Mouse (Mus musculus) T-helper 17 cell (primary cell): ENCODE measurements around the gene Srsf7.

Experiments
- in situ Hi-C, 2 experiments: fragments of 300-600 bp; cut with MboI, MseI; formaldehyde crosslinking; loops; 1 replicate in 1 of 2; 2 replicates in 1 of 2; pipeline ENCODE4 v1.15.1; 2025; ENCODE audit warnings: high pct_unique_total_duplicates in 2 of 2

Srsf7 gene

DNA sequence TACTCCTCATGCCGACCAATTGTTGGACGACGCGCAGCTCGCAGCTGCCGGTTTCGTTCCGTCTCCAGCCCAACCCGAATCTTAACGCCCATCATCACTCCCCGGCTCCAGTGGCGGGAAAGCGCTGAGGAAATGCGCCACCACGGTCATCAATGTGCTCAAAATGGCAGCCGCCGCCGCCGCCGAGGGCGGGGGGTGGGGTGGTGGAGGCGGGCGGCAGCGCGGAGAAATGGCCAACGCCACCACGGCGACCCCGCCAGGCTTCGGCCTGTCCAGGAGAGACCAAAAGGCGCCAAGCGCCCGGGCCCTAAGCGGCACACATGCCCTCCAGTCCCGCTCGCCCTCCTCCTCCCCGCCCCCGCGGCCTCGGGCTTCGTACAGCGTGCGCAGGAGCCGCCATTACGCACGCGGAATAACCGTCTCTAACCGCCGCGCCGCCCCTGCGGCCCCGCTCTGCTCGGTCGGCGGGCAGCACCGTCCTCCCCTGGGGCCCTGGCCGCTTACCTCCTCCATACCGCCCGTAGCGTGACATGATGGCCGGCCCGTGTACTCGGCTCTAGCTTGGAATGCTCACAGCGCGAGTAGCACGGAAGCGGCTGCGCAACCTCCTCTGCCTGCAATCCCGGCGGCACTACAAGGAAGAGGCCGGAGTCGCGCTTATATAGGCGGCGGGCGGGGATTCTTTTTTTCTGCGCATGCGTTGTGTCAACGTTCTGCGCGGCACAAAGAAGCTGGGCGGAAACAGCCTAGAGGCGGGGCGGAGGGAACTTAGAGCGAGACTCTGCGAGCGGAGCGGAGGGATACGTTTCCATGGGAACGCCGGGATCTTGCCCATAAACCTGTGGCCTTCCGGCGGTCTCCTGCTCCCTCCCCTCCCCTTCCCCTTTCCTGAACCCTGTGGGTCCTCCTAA lies at the start of gene Srsf7, which contains the start of gene Ttc39d:
TSS of gene Srsf7 (minus strand) at position 637 of the 911 bp plus-strand sequence.
TSS of gene Ttc39d (plus strand) at position 790 of the 911 bp plus-strand sequence.
- in situ Hi-C loops: loop anchor here in 1 of 2 experiments (25.0 kb wide), 1 partner anchor 845 kb away; the partner anchor contains the start of gene Cdc42ep3

DNA sequence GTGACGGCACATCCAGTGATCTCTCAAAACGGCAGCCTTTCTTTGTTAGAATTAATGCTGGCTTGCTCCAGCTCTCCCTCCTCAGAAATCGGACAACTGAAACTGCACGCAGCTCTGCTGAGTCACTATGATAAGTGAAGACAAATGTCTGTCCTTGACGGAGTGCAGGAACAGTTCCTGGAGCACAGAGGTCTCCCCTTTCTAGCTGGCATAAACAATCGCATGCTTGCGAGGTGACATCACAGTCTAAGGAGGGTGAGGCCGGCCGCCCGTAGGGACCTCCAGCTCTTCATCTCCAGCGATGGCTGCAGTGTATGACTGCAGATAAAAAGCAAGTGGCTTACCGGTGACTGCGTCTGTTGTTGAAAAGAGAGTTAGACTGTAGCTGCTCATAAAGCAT lies 48.1 kb upstream of the Srsf7 start:
- in situ Hi-C loops: no loop called here

DNA sequence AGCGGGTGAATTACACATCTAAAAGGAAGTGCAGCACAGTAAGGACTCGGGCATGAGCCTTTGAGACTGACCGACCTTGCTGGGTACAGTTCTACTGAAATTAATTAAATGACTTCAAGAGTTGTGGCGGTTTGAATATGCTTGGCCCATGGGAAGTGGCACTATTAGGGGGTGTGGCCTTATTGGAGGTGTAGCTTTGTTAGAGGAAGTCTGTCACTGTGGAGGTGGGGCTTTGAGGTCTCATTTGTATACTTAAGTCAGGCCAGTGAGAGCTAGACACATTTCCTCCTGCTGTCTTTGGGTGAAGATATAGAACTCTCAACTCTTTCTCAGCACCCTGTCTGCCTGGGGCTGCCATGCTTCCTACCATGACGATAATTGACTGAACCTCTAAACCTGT lies 47.3 kb upstream of the Srsf7 start:
- in situ Hi-C loops: no loop called here

DNA sequence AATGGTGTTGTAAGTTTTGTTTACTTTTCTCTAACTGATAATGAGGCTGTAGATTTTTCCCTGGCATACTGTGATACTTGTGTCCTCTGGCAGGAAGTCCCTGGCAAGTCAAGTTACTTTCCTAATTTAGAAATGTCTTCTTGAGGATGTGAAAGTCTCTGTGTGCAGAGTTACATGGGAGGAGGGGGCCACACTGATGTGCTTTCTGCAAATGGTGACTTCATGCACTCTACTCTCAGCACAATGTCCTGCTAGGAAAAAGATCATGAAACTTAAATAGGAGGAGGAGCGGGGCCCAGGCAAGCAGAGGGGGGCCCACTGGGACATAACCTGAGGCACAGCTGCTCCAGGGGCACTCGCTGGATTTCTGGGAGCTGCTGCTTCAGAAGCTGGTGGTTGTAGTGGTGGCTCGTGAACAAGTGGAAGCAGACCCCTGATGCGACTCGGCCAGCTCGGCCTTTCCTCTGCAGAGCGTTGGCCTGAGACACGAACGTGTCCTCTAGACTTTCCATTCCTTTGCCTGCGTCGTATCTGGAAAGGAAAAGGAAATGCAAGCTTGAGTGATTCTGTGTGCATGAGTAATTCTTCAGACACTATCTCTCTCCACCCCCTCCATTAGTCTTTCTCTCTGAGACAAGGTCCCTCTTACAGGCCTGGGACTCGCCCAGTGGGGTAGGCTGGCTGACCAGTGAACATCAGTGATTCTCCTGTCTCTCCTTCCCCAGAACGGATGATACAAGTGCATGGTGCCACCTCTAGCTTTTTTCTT lies 45.8 kb upstream of the Srsf7 start:
- in situ Hi-C loops: no loop called here

DNA sequence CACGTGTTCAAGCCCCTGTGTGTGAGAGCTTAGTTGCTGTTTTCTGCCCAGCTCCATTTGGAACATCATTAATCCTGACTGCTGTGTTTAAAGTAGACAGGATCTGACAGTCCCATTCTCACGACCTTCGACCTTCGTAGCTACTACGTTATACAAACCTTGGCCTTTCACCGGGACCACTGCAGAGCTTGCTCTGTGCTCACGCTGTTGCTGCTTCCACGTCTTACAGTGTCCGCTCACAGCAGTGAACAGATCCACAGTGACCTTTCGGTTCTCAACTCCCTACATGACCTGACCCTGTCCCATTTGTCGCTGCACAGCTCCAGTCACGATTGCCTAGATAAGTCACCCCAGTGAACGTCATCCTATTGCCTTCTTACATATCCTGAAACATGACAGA lies 36.0 kb upstream of the Srsf7 start:
- in situ Hi-C loops: no loop called here

DNA sequence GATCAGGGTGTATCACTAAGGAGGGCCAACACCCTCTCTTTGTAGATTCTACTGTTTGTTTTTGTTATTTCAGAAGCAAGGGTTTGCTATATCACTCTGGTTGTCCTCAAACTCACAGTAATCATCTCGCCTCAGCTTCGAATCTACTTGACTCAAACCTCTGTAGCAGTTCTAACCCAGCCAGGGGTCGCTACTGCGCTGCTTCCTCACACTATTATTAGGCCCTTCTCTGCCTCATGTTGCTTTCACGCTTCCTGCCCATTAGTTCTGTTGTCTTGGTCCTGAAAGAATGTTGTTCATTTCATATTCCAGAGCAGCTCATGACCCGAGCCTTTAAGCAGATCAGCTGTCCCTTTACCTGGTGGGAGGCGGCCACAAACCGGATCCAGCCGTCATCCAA lies 34.5 kb upstream of the Srsf7 start:
- in situ Hi-C loops: no loop called here

DNA sequence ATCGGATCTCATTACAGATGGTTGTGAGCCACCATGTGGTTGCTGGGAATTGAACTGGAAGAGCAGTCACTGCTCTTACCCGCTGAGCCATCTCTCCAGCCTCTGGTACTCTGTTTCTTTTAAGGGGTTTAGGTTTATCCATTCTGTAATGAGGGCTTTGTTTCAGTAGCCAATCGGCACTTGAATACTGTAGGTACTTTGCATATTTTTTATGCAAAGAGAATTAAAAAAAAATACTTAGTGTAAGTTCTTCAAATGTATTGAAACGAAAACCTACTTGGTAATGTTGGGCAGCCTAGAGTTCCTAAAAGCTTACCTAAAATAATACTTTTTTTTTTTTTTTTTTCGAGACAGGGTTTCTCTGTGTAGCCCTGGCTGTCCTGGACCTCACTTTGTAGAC lies 30.4 kb upstream of the Srsf7 start:
- in situ Hi-C loops: no loop called here

DNA sequence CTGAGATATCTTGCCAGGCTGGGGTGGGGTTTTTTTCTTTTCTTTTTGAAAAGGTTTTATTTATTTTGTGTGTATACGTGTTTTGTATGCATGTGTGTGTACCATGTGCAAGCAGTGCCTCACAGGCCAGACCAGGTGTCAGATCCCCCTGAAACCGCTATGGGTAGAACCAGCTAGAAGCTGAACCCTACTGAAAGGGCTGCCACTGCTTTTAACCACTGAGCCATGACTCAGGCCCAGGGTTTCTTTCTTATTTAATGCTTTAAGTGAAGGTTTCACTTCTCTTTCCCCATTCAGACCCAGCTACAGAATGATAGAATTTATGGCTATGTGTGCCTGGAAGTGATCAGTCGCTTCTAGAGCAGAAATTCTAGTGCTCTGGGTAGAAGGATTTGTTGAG lies 29.7 kb upstream of the Srsf7 start:
- in situ Hi-C loops: no loop called here

DNA sequence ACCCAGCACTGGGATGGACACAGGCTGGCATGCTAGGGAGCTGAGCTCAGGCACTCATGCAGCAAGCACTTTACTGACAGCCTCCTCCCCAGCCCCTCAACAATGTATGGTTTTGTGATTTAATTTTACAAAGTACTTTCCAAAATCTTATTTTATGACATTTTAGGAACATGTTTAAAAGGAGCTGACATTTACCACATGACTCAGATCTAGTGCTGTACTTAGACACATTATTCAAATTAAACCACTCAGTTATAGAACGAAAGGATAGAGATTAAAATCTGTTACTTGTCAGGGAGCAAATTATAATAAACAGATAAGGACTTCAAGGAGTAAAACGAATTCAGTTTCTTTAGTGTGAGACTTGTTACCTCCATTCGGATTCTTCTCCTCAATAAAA lies 28.4 kb upstream of the Srsf7 start:
- in situ Hi-C loops: no loop called here

DNA sequence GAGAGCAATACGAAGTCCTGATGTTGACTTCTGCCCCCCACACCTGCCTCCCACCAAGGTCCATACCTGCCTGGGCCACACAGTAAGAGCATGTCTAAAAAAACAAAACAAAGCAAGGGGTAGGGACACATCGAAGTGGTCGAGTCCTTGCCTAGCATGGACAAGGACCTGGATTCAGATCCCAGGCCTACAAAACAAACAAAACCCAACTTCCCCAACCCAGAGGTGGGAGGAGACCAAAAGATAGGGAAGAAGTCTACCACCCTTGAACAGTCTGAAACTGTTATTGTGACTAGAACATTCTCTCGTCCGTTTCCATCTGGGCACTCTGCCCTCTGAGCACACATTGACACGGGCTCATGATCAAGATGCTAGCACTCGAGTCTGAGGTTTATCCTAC lies 27.3 kb upstream of the Srsf7 start:
- in situ Hi-C loops: no loop called here

DNA sequence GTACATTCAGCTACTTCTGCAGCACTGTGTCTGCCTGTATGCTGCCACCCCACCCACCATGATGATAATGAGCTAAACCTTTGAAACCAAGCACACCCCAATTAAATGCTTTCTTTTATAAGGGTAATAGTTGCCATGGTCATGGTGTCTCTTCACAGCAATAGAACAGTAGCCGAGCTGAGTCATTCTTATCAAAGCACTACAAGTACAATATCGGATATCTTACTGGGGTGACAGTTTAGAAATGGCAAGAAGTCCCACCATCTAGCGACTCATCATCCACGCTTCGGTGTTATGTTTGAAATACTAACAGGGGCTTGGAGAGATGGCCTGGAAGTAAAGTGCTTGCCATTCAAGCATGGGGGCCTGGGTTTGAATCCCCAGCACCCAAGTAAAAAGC lies 26.7 kb upstream of the Srsf7 start:
- in situ Hi-C loops: no loop called here

DNA sequence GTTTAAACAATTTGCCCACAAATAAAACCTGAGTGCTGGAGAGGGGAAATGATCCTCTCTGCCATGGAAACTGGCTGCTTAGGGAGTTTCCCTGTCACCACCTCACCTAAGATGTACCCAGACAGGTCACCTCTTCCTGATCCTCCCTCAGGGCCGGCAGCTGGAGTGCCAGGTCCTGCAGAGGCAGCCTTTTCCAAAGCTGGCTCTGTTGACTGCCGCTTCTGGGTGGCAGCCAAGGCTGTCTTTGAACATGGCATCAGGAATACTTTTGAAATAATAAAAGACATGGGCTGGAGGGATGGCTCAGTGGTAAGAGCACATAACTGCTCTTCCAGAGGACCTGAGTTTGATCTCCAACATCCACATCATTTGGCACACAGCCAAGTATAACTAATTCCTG lies 22.3 kb upstream of the Srsf7 start:
- in situ Hi-C loops: loop anchor here in 1 of 2 experiments (10.0 kb wide), 2 partner anchors 325 to 335 kb away; partner anchors contain the start of gene Atl2

DNA sequence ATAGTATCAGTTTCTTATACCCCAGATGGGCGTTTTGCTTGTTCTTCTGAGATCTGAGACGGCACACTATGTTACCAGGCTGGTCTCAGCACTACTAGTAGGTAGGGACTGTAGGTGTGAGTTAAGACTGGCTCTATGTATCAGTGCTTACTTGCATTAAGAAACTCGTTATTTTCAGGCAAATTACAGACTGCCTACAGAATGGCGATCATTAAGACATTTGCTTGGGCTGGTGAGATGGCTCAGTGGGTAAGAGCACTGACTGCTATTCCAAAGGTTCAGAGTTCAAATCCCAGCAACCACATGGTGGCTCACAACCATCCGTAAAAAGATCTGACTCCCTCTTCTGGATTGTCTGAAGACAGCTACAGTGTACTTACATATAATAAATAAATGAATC lies 18.0 kb upstream of the Srsf7 start:
- in situ Hi-C loops: loop anchor here in 1 of 2 experiments (10.0 kb wide), 2 partner anchors 330 kb away; partner anchors contain the start of gene Atl2

DNA sequence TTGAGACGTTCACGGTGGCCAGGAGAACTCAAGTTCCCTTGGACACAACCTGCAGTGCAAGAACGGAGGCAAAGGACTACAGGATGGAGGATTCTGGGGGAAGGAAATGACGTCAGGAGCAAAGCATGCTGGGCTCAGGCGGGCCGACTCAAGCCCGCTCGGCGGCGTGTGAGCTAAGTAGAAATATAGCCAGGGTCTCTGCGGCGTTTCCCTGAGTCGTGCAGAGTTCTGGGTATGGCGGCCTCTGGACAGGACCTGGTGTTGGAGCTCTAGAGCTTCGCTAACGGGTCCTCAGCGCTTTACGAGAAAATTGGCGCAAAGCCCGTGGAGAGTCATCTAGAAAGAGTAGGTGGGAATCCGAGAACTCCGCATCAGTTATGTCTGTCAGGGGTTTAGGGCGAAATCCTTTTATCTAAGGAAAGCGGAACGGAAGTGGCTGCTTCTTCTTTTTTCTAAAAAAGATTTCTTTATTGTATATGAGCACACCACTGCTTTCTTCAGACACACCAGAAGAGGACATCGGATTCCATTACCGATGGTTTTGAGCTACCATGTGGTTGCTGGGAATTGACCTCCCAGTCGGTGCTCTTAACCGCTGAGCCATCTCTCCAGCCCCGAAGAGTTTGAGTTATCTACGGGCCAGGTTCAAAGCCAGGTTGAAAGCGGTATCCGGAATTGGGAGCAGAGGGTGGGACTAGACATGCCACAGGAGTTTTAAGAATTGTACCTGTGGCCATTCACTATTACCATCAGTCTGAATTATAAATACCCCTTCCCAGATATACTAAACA lies 17.4 kb upstream of the Srsf7 start, which contains the start of gene Gemin6:
TSS of gene Gemin6 (plus strand) at position 116 of the 791 bp plus-strand sequence.
- in situ Hi-C loops: loop anchor here (10.0 to 25.0 kb wide), 3 partner anchors 330 to 862 kb away; partner anchors contain the start of genes Atl2 (in 1 of the 2) and Cdc42ep3 (in 1 of the 2)

DNA sequence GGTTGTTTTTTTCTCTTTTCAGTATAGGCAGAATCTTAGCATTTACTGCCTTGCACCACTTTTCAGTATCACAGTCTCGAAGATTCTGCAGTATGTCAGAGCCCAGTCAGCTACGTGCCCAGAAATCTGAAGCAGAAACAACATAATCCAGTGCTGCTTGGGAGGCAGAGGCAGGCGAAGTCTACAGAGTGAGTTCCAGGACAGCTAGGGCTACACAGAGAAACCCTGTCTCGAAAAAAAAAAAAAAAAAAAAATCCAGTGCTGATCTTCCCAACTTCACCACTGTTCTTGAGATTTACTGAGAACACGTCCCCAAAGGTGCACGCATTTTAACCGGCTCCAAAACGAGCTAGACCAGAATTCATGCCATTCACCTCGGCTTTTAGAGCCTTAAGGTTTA lies 16.7 kb upstream of the Srsf7 start:
- in situ Hi-C loops: loop anchor here (10.0 to 25.0 kb wide), 3 partner anchors 329 to 862 kb away; partner anchors contain the start of genes Atl2 (in 1 of the 2) and Cdc42ep3 (in 1 of the 2)

DNA sequence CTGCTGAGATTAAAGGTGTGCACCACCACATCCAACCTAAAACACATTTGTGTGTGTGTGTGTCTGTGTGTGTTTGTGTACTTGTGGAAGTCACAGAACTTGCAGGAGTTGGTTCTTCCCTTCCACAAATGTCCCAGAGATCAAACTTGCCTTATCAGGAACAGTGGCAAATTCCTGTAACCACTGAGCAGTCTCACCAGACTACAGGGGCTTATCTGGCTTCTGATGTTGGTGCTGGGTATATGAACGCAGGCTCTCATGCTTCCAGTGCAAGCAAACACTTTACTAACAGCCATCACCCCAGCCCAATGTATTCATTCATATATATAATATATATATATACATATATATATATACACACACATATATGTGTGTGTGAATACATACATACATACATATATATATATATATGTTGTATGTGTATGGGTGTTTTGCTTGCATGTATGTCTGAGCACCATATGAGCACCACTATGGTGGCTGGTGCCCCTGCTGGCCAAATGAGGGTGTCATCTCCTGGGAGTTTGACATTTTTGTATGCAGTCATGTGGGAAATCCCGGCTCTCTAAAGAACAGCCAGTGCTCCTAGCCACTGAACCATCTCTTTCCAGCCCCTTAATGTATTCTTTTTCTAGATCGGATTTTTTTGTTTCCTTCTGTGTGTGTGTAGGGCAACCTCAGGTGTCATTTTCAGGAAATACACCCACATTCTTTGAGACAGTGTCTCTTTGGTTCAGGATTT lies 15.0 kb upstream of the Srsf7 start:
- in situ Hi-C loops: loop anchor here (10.0 to 25.0 kb wide), 3 partner anchors 327 to 860 kb away; partner anchors contain the start of genes Atl2 (in 1 of the 2) and Cdc42ep3 (in 1 of the 2)

DNA sequence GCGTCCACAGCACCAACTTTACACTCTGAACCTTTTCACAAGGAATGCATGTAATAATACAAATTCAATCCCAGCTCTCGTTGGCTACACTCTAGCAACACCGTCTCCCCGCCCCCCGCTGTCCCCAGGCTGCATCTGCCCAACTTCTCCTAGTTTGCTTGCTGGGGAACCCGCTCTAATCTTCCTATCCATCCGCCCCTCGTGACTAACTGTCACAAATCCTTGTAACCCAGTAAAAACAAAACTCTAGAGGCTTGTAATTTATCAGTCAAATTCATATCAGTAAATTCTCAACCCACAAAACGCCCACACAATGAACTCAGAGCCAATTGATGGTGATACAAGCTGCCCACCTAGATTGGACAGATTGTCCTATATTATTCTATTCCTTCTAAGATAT lies 14.1 kb upstream of the Srsf7 start:
- in situ Hi-C loops: loop anchor here (10.0 to 25.0 kb wide), 3 partner anchors 326 to 859 kb away; partner anchors contain the start of genes Atl2 (in 1 of the 2) and Cdc42ep3 (in 1 of the 2)

DNA sequence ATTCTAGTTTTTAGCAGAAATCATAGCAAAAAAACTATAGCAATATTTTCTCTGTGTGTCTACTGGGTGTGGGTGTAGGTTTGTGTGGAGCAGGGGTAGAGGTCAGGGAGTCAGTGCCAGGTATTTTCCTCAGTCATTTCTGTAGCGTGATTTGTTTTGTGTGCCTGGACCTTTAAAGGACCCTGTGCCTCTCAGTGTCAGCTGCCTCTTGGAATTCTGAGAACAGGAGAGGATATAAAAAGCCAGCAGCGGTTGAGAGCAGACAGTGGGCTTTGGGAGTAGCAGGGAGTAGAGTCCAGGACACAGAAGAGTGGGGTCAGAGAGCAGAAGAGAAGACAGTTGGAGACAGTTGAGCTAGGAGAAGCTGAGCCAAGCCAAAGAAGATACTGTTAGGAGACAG lies 13.0 kb upstream of the Srsf7 start:
- in situ Hi-C loops: loop anchor here (10.0 to 25.0 kb wide), 3 partner anchors 325 to 858 kb away; partner anchors contain the start of genes Atl2 (in 1 of the 2) and Cdc42ep3 (in 1 of the 2)

DNA sequence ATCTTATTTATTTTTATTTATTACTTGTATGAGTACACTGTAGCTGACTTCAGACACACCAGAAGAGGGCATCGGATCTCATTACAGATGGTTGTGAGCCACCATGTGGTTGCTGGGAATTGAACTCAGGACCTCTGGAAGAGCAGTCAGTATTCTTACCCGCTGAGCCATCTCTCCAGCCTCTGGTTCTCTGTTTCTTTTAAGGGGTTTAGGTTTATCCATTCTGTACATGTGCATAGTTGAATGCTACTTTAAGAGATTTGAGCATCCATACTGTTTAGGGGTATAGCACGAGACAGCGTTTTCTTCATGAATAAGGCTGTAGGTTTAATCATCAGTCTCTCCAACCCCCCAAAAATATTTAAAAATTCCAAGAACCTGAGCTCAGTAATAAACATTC lies 6.9 kb upstream of the Srsf7 start:
- in situ Hi-C loops: loop anchor here in 1 of 2 experiments (25.0 kb wide), 1 partner anchor 852 kb away; the partner anchor contains the start of gene Cdc42ep3

DNA sequence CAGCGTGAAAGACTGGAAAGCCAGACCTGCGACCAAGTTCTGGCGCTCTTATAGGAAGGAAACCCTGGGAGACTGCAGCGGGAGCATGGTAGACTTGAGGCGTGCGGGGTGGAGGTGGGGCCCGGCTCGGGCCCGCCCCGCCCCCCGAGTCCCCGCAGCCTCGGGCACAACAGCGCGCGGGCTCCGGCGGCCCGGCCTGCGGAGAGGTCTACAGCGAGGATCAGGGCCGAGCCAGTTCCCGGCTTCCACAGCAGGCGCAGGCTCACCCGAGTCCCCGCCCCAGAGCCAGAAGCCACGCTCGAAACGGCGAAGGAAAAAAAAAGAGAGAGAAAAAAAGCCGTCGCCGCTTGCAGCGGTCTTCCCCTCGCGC lies 821 bp downstream of the Srsf7 start:
- in situ Hi-C loops: loop anchor here in 1 of 2 experiments (25.0 kb wide), 1 partner anchor 844 kb away; the partner anchor contains the start of gene Cdc42ep3
